Mouse (Mus musculus): ENCODE measurements at regions not wholly inside any gene's neighbourhood (a gene's known extent, or its start where the extent isn't known, plus 50 kb on each side); places are given as distances from the start of the nearest gene placed in this dataset.

DNA sequence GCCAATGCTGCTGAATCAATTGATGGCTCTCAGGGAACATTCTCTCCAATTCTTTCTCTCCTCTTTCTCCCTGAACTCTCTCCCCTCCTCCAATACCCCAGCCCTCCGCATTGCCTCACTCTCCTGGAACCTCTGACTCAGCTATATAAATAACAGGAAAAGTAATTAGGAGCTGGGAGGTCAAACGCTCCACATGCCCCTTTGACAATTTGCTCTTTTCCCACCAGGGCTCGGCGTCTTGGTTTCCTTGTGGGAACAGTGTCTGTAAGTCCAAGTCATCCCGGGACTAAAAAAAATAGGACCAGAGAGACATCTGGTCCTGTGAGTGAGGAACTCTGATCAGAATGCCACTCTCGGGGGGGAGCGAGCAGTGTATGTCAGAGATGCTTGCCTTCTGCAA is 94.7 kb upstream of the Gm10181 start:
- Histone ChIP-seq H3K9ac (ENCODE audit: low read length) (no peak overlapping the region), H3K4me1 (ENCODE audit: control insufficient read depth in 2 of 2, insufficient read depth in 2 of 2, low read length in 2 of 2) (peaks cover 4 to 6% of the 10 kb centered on the region in 2 experiments; a peak in 3 of 4 replicates), H3K36me3 (ENCODE audit: control insufficient read depth, insufficient read depth, low read length) (no peaks in the 10 kb centered on the region), H3K9me3 (ENCODE audit: control insufficient read depth, low read length) (no peaks in the 10 kb centered on the region), H3K4me3 (ENCODE audit: control insufficient read depth in 1 of 2, insufficient read depth in 1 of 2, low read depth in 1 of 2, low read length in 2 of 2) (no peak overlapping the region), H3K27me3 (ENCODE audit: control insufficient read depth, insufficient read depth, low read length) (no peaks in the 10 kb centered on the region), H3K27ac (replicated peaks in 1 of 2; ENCODE audit: control insufficient read depth in 1 of 2, insufficient read depth in 1 of 2, low read depth in 2 of 2, low read length in 2 of 2) (no peak overlapping the region), H3K4me2 (ENCODE audit: low read length) (no peak overlapping the region)
- no peak for ATAC-seq (ENCODE audit: insufficient number of reproducible peaks, insufficient read depth, low FRiP score, low read depth)
- 31% methylated on average over 7 of the region's 7 CpGs for WGBS

GRCm38 (mm10) chr9:25021095-25021691 is 68.0 kb upstream of the Gm10181 start:
- Histone ChIP-seq H3K9ac (ENCODE audit: low read length) (no peak overlapping the region), H3K27ac (replicated peaks in 1 of 2; ENCODE audit: control insufficient read depth in 1 of 2, insufficient read depth in 1 of 2, low read depth in 2 of 2, low read length in 2 of 2) (no peak overlapping the region; a peak in 1 of 4 replicates), H3K4me1 (ENCODE audit: control insufficient read depth in 2 of 2, insufficient read depth in 2 of 2, low read length in 2 of 2) (peaks cover 7 to 10% of the 10 kb centered on the region in 2 experiments), H3K9me3 (ENCODE audit: control insufficient read depth, low read length) (no peaks in the 10 kb centered on the region), H3K4me2 (ENCODE audit: low read length) (no peak overlapping the region), H3K4me3 (ENCODE audit: control insufficient read depth in 1 of 2, insufficient read depth in 1 of 2, low read depth in 1 of 2, low read length in 2 of 2) (no peak overlapping the region), H3K36me3 (ENCODE audit: control insufficient read depth, insufficient read depth, low read length) (no peaks in the 10 kb centered on the region), H3K27me3 (ENCODE audit: control insufficient read depth, insufficient read depth, low read length) (no peaks in the 10 kb centered on the region)
- WGBS, result 64% methylated on average over 4 of the region's 4 CpGs
- no peak for ATAC-seq (ENCODE audit: insufficient number of reproducible peaks, insufficient read depth, low FRiP score, low read depth)

- no peak for ATAC-seq (ENCODE audit: insufficient number of reproducible peaks, insufficient read depth, low FRiP score, low read depth)
- peaks cover 10 to 17% of the 10 kb centered on the region in 2 experiments for H3K4me1 ChIP-seq (ENCODE audit: control insufficient read depth in 2 of 2, insufficient read depth in 2 of 2, low read length in 2 of 2)
Observed at GRCm38 (mm10) chr9:25022439-25022838, 66.8 kb upstream of the Gm10181 start.

DNA sequence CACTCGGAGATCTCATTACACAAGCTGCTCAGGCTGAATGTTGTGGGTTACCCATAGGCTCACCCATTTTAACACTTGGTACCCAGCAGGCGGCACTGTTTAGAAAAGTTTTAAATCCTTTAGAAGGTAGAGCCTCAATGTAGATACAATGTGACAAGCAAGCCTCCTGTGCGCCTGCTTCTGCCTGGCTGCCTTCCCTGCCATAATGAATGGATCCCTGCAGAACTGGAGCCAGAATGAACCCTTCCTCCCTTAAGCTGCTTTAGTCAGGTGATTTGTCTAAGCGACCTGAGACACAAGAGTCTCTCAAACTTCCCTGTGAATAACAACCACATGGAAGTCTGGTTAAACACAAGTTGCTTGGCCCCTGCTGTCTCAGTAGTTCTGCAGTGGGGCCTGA is 64.7 kb upstream of the Gm10181 start:
- no peak overlapping the region for H3K9ac ChIP-seq (ENCODE audit: low read length)
- H3K4me3 ChIP-seq (ENCODE audit: control insufficient read depth in 1 of 2, insufficient read depth in 1 of 2, low read depth in 1 of 2, low read length in 2 of 2), result no peak overlapping the region
- ATAC-seq (ENCODE audit: insufficient number of reproducible peaks, insufficient read depth, low FRiP score, low read depth), result no peak
- peaks cover 10 to 17% of the 10 kb centered on the region in 2 experiments for H3K4me1 ChIP-seq (ENCODE audit: control insufficient read depth in 2 of 2, insufficient read depth in 2 of 2, low read length in 2 of 2)
- H3K9me3 ChIP-seq (ENCODE audit: control insufficient read depth, low read length), result no peaks in the 10 kb centered on the region
- H3K27me3 ChIP-seq (ENCODE audit: control insufficient read depth, insufficient read depth, low read length), result no peaks in the 10 kb centered on the region
- WGBS, result 84% methylated on average over 4 of the region's 4 CpGs
- H3K27ac ChIP-seq (replicated peaks in 1 of 2; ENCODE audit: control insufficient read depth in 1 of 2, insufficient read depth in 1 of 2, low read depth in 2 of 2, low read length in 2 of 2), result no peak overlapping the region
- H3K36me3 ChIP-seq (ENCODE audit: control insufficient read depth, insufficient read depth, low read length), result no peaks in the 10 kb centered on the region
- no peak overlapping the region for H3K4me2 ChIP-seq (ENCODE audit: low read length)

More at GRCm38 (mm10) chr9:25022439-25022838, 66.8 kb upstream of the Gm10181 start:
- H3K9me3 ChIP-seq (ENCODE audit: control insufficient read depth, low read length), result no peaks in the 10 kb centered on the region
- no peak overlapping the region for H3K9ac ChIP-seq (ENCODE audit: low read length)
- no peak overlapping the region for H3K27ac ChIP-seq (replicated peaks in 1 of 2; ENCODE audit: control insufficient read depth in 1 of 2, insufficient read depth in 1 of 2, low read depth in 2 of 2, low read length in 2 of 2)
- H3K27me3 ChIP-seq (ENCODE audit: control insufficient read depth, insufficient read depth, low read length), result no peaks in the 10 kb centered on the region
- H3K4me2 ChIP-seq (ENCODE audit: low read length), result no peak overlapping the region
- 71% methylated on average over 4 of the region's 4 CpGs for WGBS
- no peak overlapping the region for H3K4me3 ChIP-seq (ENCODE audit: control insufficient read depth in 1 of 2, insufficient read depth in 1 of 2, low read depth in 1 of 2, low read length in 2 of 2)
- H3K36me3 ChIP-seq (ENCODE audit: control insufficient read depth, insufficient read depth, low read length), result no peaks in the 10 kb centered on the region

DNA sequence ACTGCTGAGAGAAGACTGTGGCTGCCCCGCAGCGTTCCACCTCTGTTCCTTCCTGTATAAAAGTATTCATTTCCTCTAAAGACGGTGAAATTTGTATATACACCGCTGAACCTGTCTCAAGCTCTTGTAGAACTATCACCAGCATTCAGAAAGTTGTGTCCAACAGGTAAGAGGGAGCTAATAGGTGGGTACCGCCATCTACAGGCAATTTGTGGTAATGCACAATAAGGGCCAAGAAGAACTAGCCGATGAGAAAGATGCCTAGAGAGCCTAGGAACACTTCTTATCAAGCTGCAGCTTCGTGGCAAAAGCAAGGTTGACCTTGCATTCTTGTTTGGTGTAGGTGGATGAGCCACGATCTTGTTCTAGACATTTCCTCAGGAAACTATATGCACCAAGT is 61.6 kb upstream of the Gm10181 start:
- Histone ChIP-seq H3K27ac (replicated peaks in 1 of 2; ENCODE audit: control insufficient read depth in 1 of 2, insufficient read depth in 1 of 2, low read depth in 2 of 2, low read length in 2 of 2) (no peak overlapping the region), H3K4me3 (ENCODE audit: control insufficient read depth in 1 of 2, insufficient read depth in 1 of 2, low read depth in 1 of 2, low read length in 2 of 2) (no peak overlapping the region), H3K4me1 (ENCODE audit: control insufficient read depth in 2 of 2, insufficient read depth in 2 of 2, low read length in 2 of 2) (peaks cover 5 to 11% of the 10 kb centered on the region in 2 experiments), H3K4me2 (ENCODE audit: low read length) (0 out of 2 replicates have a peak overlapping the region, but pooled peaks have one; percentile 2), H3K27me3 (ENCODE audit: control insufficient read depth, insufficient read depth, low read length) (no peaks in the 10 kb centered on the region), H3K9me3 (ENCODE audit: control insufficient read depth, low read length) (no peaks in the 10 kb centered on the region), H3K9ac (ENCODE audit: low read length) (no peak overlapping the region), H3K36me3 (ENCODE audit: control insufficient read depth, insufficient read depth, low read length) (no peaks in the 10 kb centered on the region)
- 3% methylated on average over 8 of the region's 8 CpGs for WGBS
- ATAC-seq (ENCODE audit: insufficient number of reproducible peaks, insufficient read depth, low FRiP score, low read depth), result no peak

DNA sequence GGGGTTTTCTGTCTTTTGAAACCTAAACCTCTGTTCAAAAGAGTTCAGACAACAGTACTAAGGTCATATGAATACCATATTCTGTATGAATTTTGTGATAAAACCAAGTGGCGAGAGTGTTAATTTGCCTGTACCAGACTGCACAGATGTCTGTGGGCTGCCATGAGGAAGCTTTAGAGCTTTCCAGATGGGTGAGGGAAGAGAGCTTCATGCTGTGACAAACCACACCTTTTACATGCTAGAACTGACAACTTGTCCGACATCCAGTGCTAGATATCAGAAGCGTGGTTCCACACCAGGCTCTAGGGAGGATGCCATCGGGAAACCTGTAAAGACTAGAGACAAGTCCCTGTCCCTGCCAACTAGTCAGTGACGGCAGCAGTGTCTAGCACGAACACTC is 60.9 kb upstream of the Gm10181 start:
- no peak for ATAC-seq (ENCODE audit: insufficient number of reproducible peaks, insufficient read depth, low FRiP score, low read depth)
- Histone ChIP-seq H3K36me3 (ENCODE audit: control insufficient read depth, insufficient read depth, low read length) (no peaks in the 10 kb centered on the region), H3K4me1 (ENCODE audit: control insufficient read depth in 2 of 2, insufficient read depth in 2 of 2, low read length in 2 of 2) (peaks cover 5 to 11% of the 10 kb centered on the region in 2 experiments), H3K4me3 (ENCODE audit: control insufficient read depth in 1 of 2, insufficient read depth in 1 of 2, low read depth in 1 of 2, low read length in 2 of 2) (no peak overlapping the region), H3K27me3 (ENCODE audit: control insufficient read depth, insufficient read depth, low read length) (no peaks in the 10 kb centered on the region), H3K9me3 (ENCODE audit: control insufficient read depth, low read length) (no peaks in the 10 kb centered on the region), H3K27ac (replicated peaks in 1 of 2; ENCODE audit: control insufficient read depth in 1 of 2, insufficient read depth in 1 of 2, low read depth in 2 of 2, low read length in 2 of 2) (no peak overlapping the region), H3K9ac (ENCODE audit: low read length) (no peak overlapping the region), H3K4me2 (ENCODE audit: low read length) (no peak overlapping the region)
- WGBS, result 65% methylated on average over 6 of the region's 6 CpGs

GRCm38 (mm10) chr9:25031466-25031865 is 57.8 kb upstream of the Gm10181 start:
- Histone ChIP-seq H3K36me3 (ENCODE audit: control insufficient read depth, insufficient read depth, low read length) (no peaks in the 10 kb centered on the region), H3K4me3 (ENCODE audit: control insufficient read depth in 1 of 2, insufficient read depth in 1 of 2, low read depth in 1 of 2, low read length in 2 of 2) (no peak overlapping the region), H3K9ac (ENCODE audit: low read length) (no peak overlapping the region), H3K27me3 (ENCODE audit: control insufficient read depth, insufficient read depth, low read length) (no peaks in the 10 kb centered on the region), H3K4me2 (ENCODE audit: low read length) (no peak overlapping the region), H3K27ac (replicated peaks in 1 of 2; ENCODE audit: control insufficient read depth in 1 of 2, insufficient read depth in 1 of 2, low read depth in 2 of 2, low read length in 2 of 2) (no peak overlapping the region), H3K4me1 (ENCODE audit: control insufficient read depth in 2 of 2, insufficient read depth in 2 of 2, low read length in 2 of 2) (peaks cover 2 to 5% of the 10 kb centered on the region in 2 experiments), H3K9me3 (ENCODE audit: control insufficient read depth, low read length) (no peaks in the 10 kb centered on the region)
- 84% methylated on average over 6 of the region's 6 CpGs for WGBS
- no peak for ATAC-seq (ENCODE audit: insufficient number of reproducible peaks, insufficient read depth, low FRiP score, low read depth)
